Mouse (Mus musculus): Measurements from ENCODE around the gene Atraid. TPM values are rescaled to one million over a fixed set of nuclear protein-coding genes. Genes with fewer than 3 reads are reported as not detected.
"Not testable (repeated sequence)": the region's sequence is repeated elsewhere in the genome, so short reads cannot be mapped to it uniquely, and the experiment has no call there.

The Atraid gene
- polyA plus RNA-seq, 1 experiment from 2014 or later = 198 TPM

GRCm38 (mm10) chr5:31022690-31023089 lies 25.4 kb upstream of the Atraid start:
- ATAC-seq (ENCODE audit: low FRiP score) (no peak), DNase-seq (ENCODE audit: low spot score) (no peak)

GRCm38 (mm10) chr5:31023254-31023653 lies 24.9 kb upstream of the Atraid start:
- 23% methylated on average over 3 of the region's 4 CpGs for WGBS
- no peak overlapping the region for H3K27ac ChIP-seq
- H3K4me1 ChIP-seq (replicated peaks; ENCODE audit: control insufficient read depth, insufficient read depth, low read length) = no peaks in the 10 kb centered on the region
- no peaks in the 10 kb centered on the region for H3K9me3 ChIP-seq (ENCODE audit: control insufficient read depth, low read length)
- no peak overlapping the region for H3K9ac ChIP-seq
- no peak overlapping the region for H3K4me2 ChIP-seq (replicated peaks)
- no peaks in the 10 kb centered on the region for H3K27me3 ChIP-seq (ENCODE audit: control insufficient read depth, insufficient read depth, low read length)
- no peak overlapping the region for H3K4me3 ChIP-seq (replicated peaks; ENCODE audit: low read length)
- H3K36me3 ChIP-seq (replicated peaks; ENCODE audit: control insufficient read depth, insufficient read depth) = no peaks in the 10 kb centered on the region
- no peak for ATAC-seq (ENCODE audit: low FRiP score)
- no peak for DNase-seq (ENCODE audit: low spot score)

More at GRCm38 (mm10) chr5:31022690-31023089, 25.4 kb upstream of the Atraid start:
- H3K4me2 ChIP-seq (replicated peaks) = no peak overlapping the region
- H3K9me3 ChIP-seq (ENCODE audit: control insufficient read depth, low read length) = no peaks in the 10 kb centered on the region
- H3K4me1 ChIP-seq (replicated peaks; ENCODE audit: control insufficient read depth, insufficient read depth, low read length) = no peaks in the 10 kb centered on the region
- H3K9ac ChIP-seq = no peak overlapping the region
- no peak overlapping the region for H3K27ac ChIP-seq
- 38% methylated on average over 1 of the region's 1 CpGs for WGBS
- H3K4me3 ChIP-seq (replicated peaks; ENCODE audit: low read length) = no peak overlapping the region
- no peaks in the 10 kb centered on the region for H3K36me3 ChIP-seq (replicated peaks; ENCODE audit: control insufficient read depth, insufficient read depth)
- no peaks in the 10 kb centered on the region for H3K27me3 ChIP-seq (ENCODE audit: control insufficient read depth, insufficient read depth, low read length)

GRCm38 (mm10) chr5:31024641-31025040 lies 23.5 kb upstream of the Atraid start:
- no peaks in the 10 kb centered on the region for H3K4me1 ChIP-seq (replicated peaks; ENCODE audit: control insufficient read depth, insufficient read depth, low read length)
- H3K9me3 ChIP-seq (ENCODE audit: control insufficient read depth, low read length) = no peaks in the 10 kb centered on the region
- H3K36me3 ChIP-seq (replicated peaks; ENCODE audit: control insufficient read depth, insufficient read depth) = no peaks in the 10 kb centered on the region
- no peaks in the 10 kb centered on the region for H3K27me3 ChIP-seq (ENCODE audit: control insufficient read depth, insufficient read depth, low read length)
- no peak overlapping the region for H3K9ac ChIP-seq
- no peak overlapping the region for H3K4me2 ChIP-seq (replicated peaks)
- no peak overlapping the region for H3K27ac ChIP-seq
- DNase-seq (ENCODE audit: low spot score) = no peak
- H3K4me3 ChIP-seq (replicated peaks; ENCODE audit: low read length) = no peak overlapping the region
- no peak for ATAC-seq (ENCODE audit: low FRiP score)

GRCm38 (mm10) chr5:31030926-31031325 lies 17.2 kb upstream of the Atraid start:
- H3K9ac ChIP-seq = no peak overlapping the region
- ATAC-seq (ENCODE audit: low FRiP score) (no peak), DNase-seq (ENCODE audit: low spot score) (no peak)

GRCm38 (mm10) chr5:31031508-31031907 lies 16.6 kb upstream of the Atraid start:
- 90% methylated on average over 8 of the region's 8 CpGs for WGBS
- peaks cover 9% of the 10 kb centered on the region for H3K36me3 ChIP-seq (replicated peaks; ENCODE audit: control insufficient read depth, insufficient read depth)
- H3K9ac ChIP-seq = no peak overlapping the region
- H3K9me3 ChIP-seq (ENCODE audit: control insufficient read depth, low read length) = no peaks in the 10 kb centered on the region
- H3K4me2 ChIP-seq (replicated peaks) = no peak overlapping the region
- DNase-seq (ENCODE audit: low spot score) (no peak), ATAC-seq (ENCODE audit: low FRiP score) (no peak)
- H3K27ac ChIP-seq = no peak overlapping the region
- no peak overlapping the region for H3K4me3 ChIP-seq (replicated peaks; ENCODE audit: low read length)
- H3K4me1 ChIP-seq (replicated peaks; ENCODE audit: control insufficient read depth, insufficient read depth, low read length) = no peaks in the 10 kb centered on the region
- H3K27me3 ChIP-seq (ENCODE audit: control insufficient read depth, insufficient read depth, low read length) = no peaks in the 10 kb centered on the region

More at GRCm38 (mm10) chr5:31030926-31031325, 17.2 kb upstream of the Atraid start:
- H3K36me3 ChIP-seq (replicated peaks; ENCODE audit: control insufficient read depth, insufficient read depth) = peaks cover 3% of the 10 kb centered on the region; the same call in 1 of the 2 replicates
- no peaks in the 10 kb centered on the region for H3K4me1 ChIP-seq (replicated peaks; ENCODE audit: control insufficient read depth, insufficient read depth, low read length)
- H3K4me2 ChIP-seq (replicated peaks) = no peak overlapping the region
- H3K27me3 ChIP-seq (ENCODE audit: control insufficient read depth, insufficient read depth, low read length) = no peaks in the 10 kb centered on the region
- H3K27ac ChIP-seq = no peak overlapping the region
- no peak overlapping the region for H3K4me3 ChIP-seq (replicated peaks; ENCODE audit: low read length)
- no peaks in the 10 kb centered on the region for H3K9me3 ChIP-seq (ENCODE audit: control insufficient read depth, low read length)
- 95% methylated on average over 4 of the region's 4 CpGs for WGBS

GRCm38 (mm10) chr5:31034669-31035068 lies 13.4 kb upstream of the Atraid start:
- no peak overlapping the region for H3K27ac ChIP-seq
- ATAC-seq (ENCODE audit: low FRiP score) = no peak
- no peak overlapping the region for H3K4me2 ChIP-seq (replicated peaks)
- H3K27me3 ChIP-seq (ENCODE audit: control insufficient read depth, insufficient read depth, low read length) = no peaks in the 10 kb centered on the region
- no peaks in the 10 kb centered on the region for H3K9me3 ChIP-seq (ENCODE audit: control insufficient read depth, low read length)
- no peak overlapping the region for H3K9ac ChIP-seq
- H3K36me3 ChIP-seq (replicated peaks; ENCODE audit: control insufficient read depth, insufficient read depth) = peaks cover 32% of the 10 kb centered on the region
- no peak overlapping the region for H3K4me3 ChIP-seq (replicated peaks; ENCODE audit: low read length)
- 95% methylated on average over 6 of the region's 6 CpGs for WGBS
- no peaks in the 10 kb centered on the region for H3K4me1 ChIP-seq (replicated peaks; ENCODE audit: control insufficient read depth, insufficient read depth, low read length)
- DNase-seq (ENCODE audit: low spot score) = no peak

- not testable (repeated sequence) for H3K9me3 ChIP-seq (ENCODE audit: control insufficient read depth, low read length); H3K4me3 ChIP-seq (replicated peaks; ENCODE audit: low read length); H3K4me2 ChIP-seq (replicated peaks); H3K27ac ChIP-seq; H3K9ac ChIP-seq; DNase-seq (ENCODE audit: low spot score); H3K4me1 ChIP-seq (replicated peaks; ENCODE audit: control insufficient read depth, insufficient read depth, low read length); ATAC-seq (ENCODE audit: low FRiP score); H3K27me3 ChIP-seq (ENCODE audit: control insufficient read depth, insufficient read depth, low read length)
- WGBS = 92% methylated on average over 11 of the region's 11 CpGs
- peaks cover 49% of the 10 kb centered on the region for H3K36me3 ChIP-seq (replicated peaks; ENCODE audit: control insufficient read depth, insufficient read depth)
Observed at GRCm38 (mm10) chr5:31036556-31036955, 11.6 kb upstream of the Atraid start.

- H3K27me3 ChIP-seq (ENCODE audit: control insufficient read depth, insufficient read depth, low read length) = no peaks in the 10 kb centered on the region
- no peak overlapping the region for H3K9ac ChIP-seq
- H3K4me3 ChIP-seq (replicated peaks; ENCODE audit: low read length) = no peak overlapping the region
- 90% methylated on average over 7 of the region's 7 CpGs for WGBS
- no peaks in the 10 kb centered on the region for H3K4me1 ChIP-seq (replicated peaks; ENCODE audit: control insufficient read depth, insufficient read depth, low read length)
- DNase-seq (ENCODE audit: low spot score) (no peak), ATAC-seq (ENCODE audit: low FRiP score) (no peak)
- H3K27ac ChIP-seq = no peak overlapping the region
- H3K4me2 ChIP-seq (replicated peaks) = no peak overlapping the region
- H3K36me3 ChIP-seq (replicated peaks; ENCODE audit: control insufficient read depth, insufficient read depth) = peaks cover 66% of the 10 kb centered on the region
- H3K9me3 ChIP-seq (ENCODE audit: control insufficient read depth, low read length) = no peaks in the 10 kb centered on the region
Observed at GRCm38 (mm10) chr5:31038171-31038845, 9.8 kb upstream of the Atraid start.

- Histone ChIP-seq H3K4me1 (replicated peaks; ENCODE audit: control insufficient read depth, insufficient read depth, low read length) (peaks cover 8% of the 10 kb centered on the region), H3K27me3 (ENCODE audit: control insufficient read depth, insufficient read depth, low read length) (no peaks in the 10 kb centered on the region), H3K9me3 (ENCODE audit: control insufficient read depth, low read length) (no peaks in the 10 kb centered on the region), H3K36me3 (replicated peaks; ENCODE audit: control insufficient read depth, insufficient read depth) (peaks cover 37% of the 10 kb centered on the region), H3K4me2 (replicated peaks) (no peak overlapping the region), H3K9ac (no peak overlapping the region), H3K27ac (no peak overlapping the region), H3K4me3 (replicated peaks; ENCODE audit: low read length) (no peak overlapping the region)
- 92% methylated on average over 6 of the region's 6 CpGs for WGBS
- ATAC-seq (ENCODE audit: low FRiP score) = no peak
- no peak for DNase-seq (ENCODE audit: low spot score)
Observed at GRCm38 (mm10) chr5:31046416-31046815, 1.7 kb upstream of the Atraid start.

GRCm38 (mm10) chr5:31047074-31047473 lies 1.0 kb upstream of the Atraid start:
- no peak for DNase-seq (ENCODE audit: low spot score)
- Histone ChIP-seq H3K4me1 (replicated peaks; ENCODE audit: control insufficient read depth, insufficient read depth, low read length) (peaks cover 8% of the 10 kb centered on the region), H3K9me3 (ENCODE audit: control insufficient read depth, low read length) (no peaks in the 10 kb centered on the region), H3K36me3 (replicated peaks; ENCODE audit: control insufficient read depth, insufficient read depth) (peaks cover 30% of the 10 kb centered on the region), H3K27ac (no peak overlapping the region), H3K9ac (peak overlapping the region; percentile 85), H3K4me2 (replicated peaks) (peak overlapping the region; percentile 83), H3K27me3 (ENCODE audit: control insufficient read depth, insufficient read depth, low read length) (no peaks in the 10 kb centered on the region), H3K4me3 (replicated peaks; ENCODE audit: low read length) (peak overlapping the region; percentile 57)
- 85% methylated on average over 5 of the region's 5 CpGs for WGBS
- ATAC-seq (ENCODE audit: low FRiP score) = no peak

All from hindbrain, embryonic 14.5 days (tissue).